Mouse (Mus musculus) ES-E14 (cell line): ENCODE measurements around the gene Pak1. TPM values are rescaled to one million over a fixed set of nuclear protein-coding genes. Genes with fewer than 3 reads are reported as not detected.

Experiments used
- DNase-seq: peaks from one replicate; pipeline ENCODE4 v3.0.0-alpha.2; 2013; ENCODE audit warnings: low read depth, low spot score
- H3K27ac ChIP-seq: 2 replicates; pipeline ENCODE4 v1.5.1; 2012; ENCODE audit warnings: low read depth, mild to moderate bottlenecking, low read length, moderate library complexity, mixed read lengths; ENCODE audit not compliant: poor library complexity, insufficient read depth, severe bottlenecking
- H3K36me3 ChIP-seq: 2 replicates; pipeline ENCODE4 v1.6.1; 2012; ENCODE audit warnings: mild to moderate bottlenecking, low read length, moderate library complexity, mixed read lengths; ENCODE audit not compliant: control insufficient read depth, poor library complexity, insufficient read depth, severe bottlenecking
- H3K4me1 ChIP-seq, 2 experiments: fragments of 150-350 bp in 1 of 2; sonication (generic) in 1 of 2; 2 replicates each; pipeline ENCODE4 v1.6.1; 2012; ENCODE audit warnings: low read length in 2 of 2, mild to moderate bottlenecking in 1 of 2, mixed read lengths in 1 of 2; ENCODE audit not compliant: control insufficient read depth in 2 of 2, insufficient read depth in 2 of 2, poor library complexity in 1 of 2
- H3K4me3 ChIP-seq, 2 experiments: fragments of 150-350 bp in 1 of 2; sonication (generic) in 1 of 2; 2 replicates each; pipeline ENCODE4 v1.5.1; 2012; ENCODE audit warnings: low read length in 2 of 2, low read depth in 1 of 2, mild to moderate bottlenecking in 1 of 2, mixed read lengths in 1 of 2; ENCODE audit not compliant: insufficient read depth in 1 of 2, poor library complexity in 1 of 2, severe bottlenecking in 1 of 2
- H3K9ac ChIP-seq: 2 replicates; pipeline ENCODE4 v1.6.1; 2012; ENCODE audit warnings: low read depth, mild to moderate bottlenecking, low read length, mixed read lengths; ENCODE audit not compliant: poor library complexity, insufficient read depth, severe bottlenecking
- H3K9me3 ChIP-seq: fragments of 150-350 bp; sonication (generic); 2 replicates; pipeline ENCODE4 v1.6.1; 2012; ENCODE audit warnings: low read depth, mild to moderate bottlenecking, low read length; ENCODE audit not compliant: control insufficient read depth, insufficient read depth
- CHD2 ChIP-seq: IDR thresholded peaks from 2 replicates; pipeline ENCODE4 v1.6.1; 2014; ENCODE audit warnings: mild to moderate bottlenecking, low read depth, low read length, inconsistent platforms
- HCFC1 ChIP-seq: IDR thresholded peaks from 2 replicates; pipeline ENCODE4 v1.6.1; 2012; ENCODE audit warnings: low read length, inconsistent platforms, borderline replicate concordance; ENCODE audit not compliant: insufficient read depth
- MAFK ChIP-seq: IDR thresholded peaks from 2 replicates; pipeline ENCODE4 v1.6.1; 2014; ENCODE audit warnings: mild to moderate bottlenecking, low read depth, low read length, inconsistent platforms; ENCODE audit not compliant: insufficient read depth
- ZC3H11A ChIP-seq: IDR thresholded peaks from 2 replicates; pipeline ENCODE4 v1.6.1; 2012; ENCODE audit warnings: low read depth, mild to moderate bottlenecking, inconsistent platforms, low read length, borderline replicate concordance
- ZNF384 ChIP-seq: IDR thresholded peaks from 2 replicates; pipeline ENCODE4 v1.6.1; 2012; ENCODE audit warnings: low read depth, low read length, inconsistent platforms
- in situ Hi-C, 2 experiments: fragments of 600-800 bp; cut with MboI; formaldehyde crosslinking; loops; one replicate each; pipeline ENCODE4 v1.15.1; 2025; ENCODE audit warnings: low sequenced_read_pairs in 2 of 2, inconsistent platforms in 1 of 2; ENCODE audit not compliant: unreplicated experiment in 2 of 2
- total RNA-seq: library from RNA; depleted of rRNA; stranded (reverse); fragments of 300-350 nt; gene quantifications from 2 replicates; pipeline ENCODE4 v1.2.3, GENCODE M21; 2012

Pak1 gene
- total RNA-seq, 1 experiment = 19.1 TPM

DNA sequence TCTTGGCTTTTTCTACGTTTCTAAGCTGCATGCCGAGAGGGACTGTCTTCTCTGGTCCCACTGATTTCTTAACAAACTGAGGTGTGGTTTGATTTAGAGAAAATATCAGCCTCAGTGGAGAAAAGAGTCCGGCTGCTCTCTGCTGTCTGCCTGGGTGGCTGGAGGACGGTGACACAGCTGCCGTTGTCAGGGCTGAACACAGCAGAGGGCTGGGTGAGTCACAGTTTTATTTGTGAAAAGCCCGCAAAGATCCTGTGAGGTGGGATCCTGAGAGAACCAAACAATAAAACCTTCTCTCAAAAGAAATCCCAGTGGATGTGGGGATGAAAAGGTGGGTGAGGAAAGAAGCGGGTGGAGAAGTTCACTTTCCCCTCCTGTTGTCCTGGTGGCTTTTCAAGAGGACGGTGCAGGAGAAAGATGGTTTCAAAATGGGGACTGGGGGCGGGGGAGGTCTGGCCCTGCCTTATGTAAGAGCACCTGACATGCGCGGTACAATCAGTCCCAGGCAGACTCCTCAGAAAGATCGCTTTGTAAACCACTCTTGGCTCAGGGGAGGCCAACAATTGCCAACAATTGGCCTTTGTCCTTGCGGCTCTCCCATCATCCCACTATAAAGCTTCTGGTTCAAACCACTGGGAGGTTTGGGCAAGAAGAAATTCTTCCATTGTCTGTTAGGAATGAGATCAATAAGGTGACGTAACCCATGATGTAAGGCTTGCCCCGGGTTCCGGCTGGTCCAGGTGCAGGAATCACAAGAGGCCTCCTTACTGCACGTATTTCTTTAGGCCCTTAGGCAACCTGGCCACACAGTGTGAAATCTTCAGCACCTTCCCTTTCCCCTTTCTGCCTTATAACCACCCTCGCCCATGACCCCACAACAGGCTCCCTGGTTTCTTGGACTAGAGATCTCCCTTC, 31.1 kb upstream of the Pak1 start:
- TF ChIP-seq ZNF384 = no peak
- TF ChIP-seq MAFK = no peak
- TF ChIP-seq ZC3H11A = no peak
- no peak for TF ChIP-seq HCFC1
- TF ChIP-seq CHD2 = no peak
- Histone ChIP-seq H3K4me1 (peaks cover 0 to 6% of the 10 kb centered on the region in 2 experiments; a peak in 2 of 4 replicates), H3K9me3 (no peaks in the 10 kb centered on the region), H3K36me3 (no peaks in the 10 kb centered on the region), H3K27ac (no peak overlapping the region), H3K9ac (no peak overlapping the region), H3K4me3 (0 out of 4 replicates have a peak overlapping the region, but pooled peaks of 1 of the 2 experiments have one; percentile 18)
- DNase-seq = no peak
- in situ Hi-C loops = no loop called here

DNA sequence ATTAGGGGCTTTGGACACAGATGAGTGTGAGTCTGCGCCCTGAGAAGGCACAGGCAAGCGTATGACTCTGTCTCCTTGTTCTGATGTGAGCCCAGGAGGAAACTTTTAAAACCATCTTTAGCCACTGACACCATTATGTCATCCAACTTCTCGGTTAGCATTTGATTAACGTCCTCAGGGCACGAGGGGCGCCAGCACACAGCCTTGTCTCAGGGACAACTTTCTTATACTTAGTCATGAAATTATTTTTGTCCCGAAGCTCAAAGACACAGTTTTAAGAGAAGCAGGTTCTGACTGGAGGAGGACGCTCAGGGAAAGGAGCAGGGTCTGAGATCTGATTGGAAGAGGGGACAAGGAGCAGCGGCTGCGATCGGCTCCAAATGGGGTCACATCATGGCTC, 23.8 kb upstream of the Pak1 start:
- TF ChIP-seq HCFC1 (no peak), MAFK (no peak)
- Histone ChIP-seq H3K27ac (no peak overlapping the region), H3K9me3 (no peaks in the 10 kb centered on the region), H3K4me3 (no peak overlapping the region), H3K36me3 (no peaks in the 10 kb centered on the region), H3K9ac (no peak overlapping the region), H3K4me1 (peaks cover 0 to 2% of the 10 kb centered on the region in 2 experiments; a peak in 1 of 4 replicates)
- in situ Hi-C loops = no loop called here
- no peak for DNase-seq

DNA sequence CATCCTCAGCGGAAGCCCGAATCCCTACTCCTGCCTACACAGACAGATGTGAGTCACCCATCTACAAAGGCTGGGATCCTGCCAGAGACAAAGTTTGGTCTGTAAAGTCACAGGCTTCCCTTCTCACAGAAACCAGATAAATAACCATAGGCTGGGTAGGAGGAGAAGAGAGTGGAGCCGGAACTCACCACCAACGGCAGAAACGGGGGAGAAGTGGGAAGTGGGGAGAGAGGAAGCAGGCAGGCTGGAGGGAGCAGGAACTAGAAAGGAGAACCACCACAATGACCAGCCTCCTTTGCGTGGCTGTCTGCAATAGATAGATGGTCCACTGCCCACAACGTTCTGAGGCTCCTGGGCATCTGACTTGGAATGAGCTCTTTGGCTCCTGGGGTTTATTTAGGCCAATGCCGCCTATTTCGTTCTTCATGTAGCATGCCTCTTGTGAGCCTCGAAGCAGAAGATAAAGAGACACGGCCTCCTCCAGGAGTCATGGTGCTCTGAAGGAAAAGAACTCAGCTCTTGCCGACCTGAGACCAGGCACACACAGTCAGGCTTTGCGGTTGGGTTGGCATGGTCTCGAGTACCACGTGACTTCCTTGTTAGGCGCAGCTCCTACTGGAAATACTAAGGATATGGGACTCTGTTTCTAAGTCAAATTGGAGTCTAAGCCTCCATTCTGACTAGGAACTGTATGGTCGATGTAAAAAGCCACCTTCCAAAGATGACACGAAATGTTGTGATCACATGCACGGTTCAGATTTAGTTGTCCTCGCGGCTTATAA, 23.0 kb upstream of the Pak1 start:
- no peaks in the 10 kb centered on the region for H3K36me3 ChIP-seq
- in situ Hi-C loops = no loop called here
- no peak overlapping the region for H3K9ac ChIP-seq
- no peaks in the 10 kb centered on the region for H3K9me3 ChIP-seq
- H3K4me1 ChIP-seq = peaks cover 0 to 2% of the 10 kb centered on the region in 2 experiments; a peak in 1 of 4 replicates
- no peak for DNase-seq
- H3K27ac ChIP-seq = no peak overlapping the region
- no peak overlapping the region for H3K4me3 ChIP-seq
- TF ChIP-seq CHD2 = no peak

DNA sequence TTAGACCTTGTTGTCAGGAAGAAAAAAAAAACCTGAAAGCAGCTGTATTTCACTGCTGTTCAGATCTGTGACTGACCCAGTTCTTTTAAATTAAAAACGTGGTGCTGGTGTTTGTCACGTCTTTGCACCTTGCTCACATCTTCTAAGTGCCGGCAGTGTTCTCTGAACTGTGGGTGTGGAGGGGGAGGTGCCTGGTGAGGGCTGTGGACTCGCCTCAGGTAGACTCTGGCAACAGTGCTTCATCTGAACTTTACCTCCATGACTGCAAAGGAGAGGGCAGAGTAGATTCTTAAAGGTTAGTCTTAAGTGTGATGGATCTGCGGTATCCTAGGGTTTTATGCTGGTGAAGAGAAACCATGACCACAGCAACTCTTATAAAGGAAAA, 22.4 kb upstream of the Pak1 start:
- no peaks in the 10 kb centered on the region for H3K36me3 ChIP-seq
- in situ Hi-C loops = no loop called here
- no peaks in the 10 kb centered on the region for H3K9me3 ChIP-seq
- H3K4me3 ChIP-seq = no peak overlapping the region
- DNase-seq = no peak
- H3K4me1 ChIP-seq = peaks cover 0 to 2% of the 10 kb centered on the region in 2 experiments; a peak in 1 of 4 replicates
- H3K27ac ChIP-seq = no peak overlapping the region
- TF ChIP-seq ZC3H11A (no peak), CHD2 (no peak), ZNF384 (no peak), HCFC1 (no peak), MAFK (no peak)
- H3K9ac ChIP-seq = no peak overlapping the region
